Mouse (Mus musculus) ES-Bruce4 (cell line): ENCODE data around the gene Ppp2r5c.

Experiments used
- CTCF ChIP-seq: IDR thresholded peaks from one replicate; pipeline ENCODE4 v1.8.1; 2011; ENCODE audit warnings: low read depth, low read length
- POLR2A ChIP-seq: IDR thresholded peaks from one replicate; pipeline ENCODE4 v1.8.1; 2011; ENCODE audit warnings: low read length; ENCODE audit not compliant: insufficient read depth

DNA sequence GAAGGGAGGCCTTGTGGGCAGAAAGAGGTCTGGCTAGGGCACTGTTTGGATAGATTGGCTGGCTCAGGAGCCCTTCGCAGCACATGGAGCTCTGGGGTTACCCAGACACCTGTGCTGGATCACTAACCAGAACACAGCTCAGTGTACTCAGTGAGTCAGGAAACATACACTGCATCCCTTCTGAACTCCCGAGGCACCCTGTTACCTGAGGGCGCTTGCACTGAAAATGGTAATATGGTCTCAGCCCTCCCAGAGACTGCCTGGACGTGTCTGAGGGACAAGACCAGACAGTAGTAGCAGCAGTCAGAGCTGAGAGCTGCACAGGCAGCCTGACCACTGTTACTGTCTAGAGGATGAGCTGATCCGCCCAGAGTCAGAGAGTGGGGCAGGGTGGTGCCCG lies 85.8 kb downstream of the Ppp2r5c start:
- TF ChIP-seq CTCF: no peak
- no peak for TF ChIP-seq POLR2A
